Mouse (Mus musculus) midbrain, embryonic 14.5 days (tissue): ENCODE data around the gene Agap3. TPM values are rescaled to one million over a fixed set of nuclear protein-coding genes. Genes with fewer than 3 reads are reported as not detected.

ENCODE experiments used
- ATAC-seq: fragments of 200-750 bp; cut with Nextera tagmentation; 2 replicates; pipeline ENCODE4 v1.8.0; 2017; ENCODE audit warnings: moderate number of reproducible peaks, moderate library complexity; ENCODE audit not compliant: low FRiP score, low TSS enrichment
- DNase-seq: peaks from one replicate; pipeline ENCODE4 v3.0.0-alpha.2; 2015
- H3K27ac ChIP-seq: fragments of 300-500 bp; sonication (generic); replicated peaks from 2 replicates; pipeline ENCODE4 v1.5.1; 2014; ENCODE audit warnings: mild to moderate bottlenecking, low read depth, low read length, moderate library complexity
- H3K27me3 ChIP-seq: fragments of 300-500 bp; sonication (generic); 2 replicates; pipeline ENCODE4 v1.6.1; 2014; ENCODE audit warnings: low read length, control low read depth, mixed read lengths; ENCODE audit not compliant: control insufficient read depth, insufficient read depth
- H3K36me3 ChIP-seq: fragments of 300-500 bp; sonication (generic); 2 replicates; pipeline ENCODE4 v1.6.1; 2014; ENCODE audit warnings: low read length, control low read depth; ENCODE audit not compliant: control insufficient read depth, insufficient read depth
- H3K4me1 ChIP-seq: fragments of 300-500 bp; sonication (generic); 2 replicates; pipeline ENCODE4 v1.6.1; 2014; ENCODE audit warnings: mild to moderate bottlenecking, antibody characterized with exemption, low read length, control low read depth; ENCODE audit not compliant: control insufficient read depth, insufficient read depth
- H3K4me2 ChIP-seq: fragments of 300-500 bp; sonication (generic); 2 replicates; pipeline ENCODE4 v1.6.1; 2014; ENCODE audit warnings: mild to moderate bottlenecking, low read length, moderate library complexity
- H3K4me3 ChIP-seq: fragments of 300-500 bp; sonication (generic); replicated peaks from 2 replicates; pipeline ENCODE4 v1.5.1; 2014; ENCODE audit warnings: low read depth, low read length
- H3K9ac ChIP-seq: fragments of 300-500 bp; sonication (generic); replicated peaks from 2 replicates; pipeline ENCODE4 v1.6.1; 2014; ENCODE audit warnings: mild to moderate bottlenecking, low read length, moderate library complexity
- H3K9me3 ChIP-seq: fragments of 300-500 bp; sonication (generic); 2 replicates; pipeline ENCODE4 v1.6.1; 2016; ENCODE audit warnings: low read length, control low read depth, mixed read lengths; ENCODE audit not compliant: control insufficient read depth
- WGBS: fragments of 180-500 bp; shearing (Covaris S2); extraction: QIAGEN DNeasy Blood & Tissue Kit; methylation state at CpG from one replicate; pipeline ENCODE4 v1.1.7; 2014; 5-methylcytosine and 5-hydroxymethylcytosine counted together
- polyA plus RNA-seq: library from polyadenylated mRNA; unstranded; fragments of >200 nt; fragmentation: Nextera tagmentation; extraction: Ambion mirVana; gene quantifications from 2 replicates; pipeline ENCODE4 v1.2.1, GENCODE M21; 2014

Agap3 gene
- polyA plus RNA-seq, 1 experiment from 2014 or later = 65.1 TPM

DNA sequence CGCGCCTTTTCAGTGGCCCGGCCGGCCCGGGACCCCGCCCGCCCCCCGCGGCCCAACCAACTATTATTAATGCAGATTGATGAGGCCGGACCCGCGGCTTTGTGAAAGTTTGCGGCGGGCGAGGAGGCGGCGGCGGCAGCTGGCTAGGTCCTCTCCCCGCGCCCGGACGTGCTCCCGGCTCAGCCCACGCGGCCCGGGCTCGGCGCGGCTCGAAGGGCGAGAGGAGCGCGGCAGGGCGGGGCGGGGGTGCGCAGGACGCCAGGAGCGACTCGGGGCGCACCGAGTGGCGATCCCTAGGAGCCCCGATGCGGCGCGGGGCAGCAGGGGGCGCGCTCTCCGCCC lies 74.9 kb downstream of the Agap3 start, which contains the start of gene Gbx1:
Gene Gbx1 (minus strand): TSS at position 314 of the 342 bp plus-strand sequence.
- WGBS = 1% methylated on average over 49 of the region's 49 CpGs

DNA sequence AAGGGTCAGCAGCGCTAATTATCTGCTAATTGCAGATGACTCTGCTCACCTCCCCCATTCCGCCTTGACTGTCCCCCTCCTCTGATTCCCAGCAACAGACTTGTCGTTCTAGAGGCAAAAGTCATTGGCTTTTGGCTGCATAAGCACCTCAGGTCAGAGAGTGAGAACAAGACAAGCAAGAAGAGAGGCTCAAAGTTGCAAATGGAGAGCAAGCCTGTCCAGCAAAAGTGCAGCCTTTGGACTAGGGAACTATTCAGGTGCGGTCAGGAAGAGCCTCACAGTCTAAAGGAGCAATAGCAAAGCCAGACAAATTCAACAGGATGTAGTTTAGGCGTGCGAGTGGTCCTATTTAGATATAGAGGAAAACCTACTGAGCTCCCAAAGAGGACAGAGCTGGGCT lies 75.8 kb downstream of the Agap3 start:
- Histone ChIP-seq H3K4me1 (peaks cover 11% of the 10 kb centered on the region; the same call in 1 of the 2 replicates), H3K27ac (no peak overlapping the region), H3K27me3 (peaks cover 63% of the 10 kb centered on the region), H3K9ac (no peak overlapping the region), H3K4me3 (no peak overlapping the region), H3K4me2 (no peak overlapping the region), H3K36me3 (no peaks in the 10 kb centered on the region), H3K9me3 (no peaks in the 10 kb centered on the region)
- ATAC-seq (no peak), DNase-seq (no peak)
- 14% methylated on average over 6 of the region's 6 CpGs for WGBS

More for the DNA sequence above, 74.9 kb downstream of the Agap3 start, which contains the start of gene Gbx1:
- Histone ChIP-seq H3K9ac (peak within 1 kb of the TSS; percentile 45), H3K4me2 (peak within 1 kb of the TSS; percentile 90), H3K9me3 (no peaks in the 10 kb centered on the region), H3K4me3 (peak within 1 kb of the TSS; percentile 42), H3K36me3 (no peaks in the 10 kb centered on the region), H3K27ac (no peak within 1 kb of the TSS), H3K27me3 (peaks cover 71% of the 10 kb centered on the region), H3K4me1 (peaks cover 11% of the 10 kb centered on the region; the same call in 1 of the 2 replicates)
- DNase-seq (peak; percentile 51), ATAC-seq (no peak)

DNA sequence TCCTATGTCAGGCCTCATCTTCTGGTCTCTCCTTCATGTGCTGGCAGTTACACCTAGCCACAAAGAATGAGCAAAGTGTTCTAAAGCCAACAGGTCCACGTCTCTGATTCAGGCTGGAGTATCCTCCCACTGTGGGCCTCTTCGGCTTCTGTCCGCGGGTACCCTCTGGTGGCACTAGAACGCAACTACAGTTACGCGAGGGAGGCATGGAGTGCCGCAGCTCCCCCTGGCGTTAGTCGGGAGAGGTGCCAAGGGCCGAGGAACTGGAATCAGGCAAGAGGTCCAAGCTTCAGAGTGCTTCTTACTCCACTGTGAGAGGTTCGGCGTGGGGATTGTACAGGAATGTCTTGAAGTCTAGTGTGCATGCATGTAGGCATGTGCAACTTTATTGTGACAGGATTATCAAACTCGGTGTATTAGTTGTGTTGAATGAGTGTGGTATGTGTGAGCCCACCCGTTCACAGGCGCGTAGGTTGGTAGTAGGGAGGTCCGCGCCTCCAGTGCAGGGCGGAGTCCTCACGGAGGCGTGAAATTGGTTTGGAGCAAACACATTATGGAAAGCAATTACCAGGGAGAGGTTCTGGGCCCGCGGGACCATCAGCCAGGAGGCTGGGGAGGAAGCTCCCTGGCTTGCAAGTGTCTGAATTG lies 78.2 kb downstream of the Agap3 start:
- Histone ChIP-seq H3K27ac (no peak overlapping the region), H3K4me1 (peaks cover 11% of the 10 kb centered on the region; the same call in 1 of the 2 replicates), H3K9ac (no peak overlapping the region), H3K36me3 (no peaks in the 10 kb centered on the region), H3K9me3 (no peaks in the 10 kb centered on the region), H3K27me3 (peaks cover 40% of the 10 kb centered on the region), H3K4me2 (no peak overlapping the region), H3K4me3 (no peak overlapping the region)
- ATAC-seq (peak; percentile 57), DNase-seq (peak; percentile 94)
- WGBS = 22% methylated on average over 24 of the region's 24 CpGs

DNA sequence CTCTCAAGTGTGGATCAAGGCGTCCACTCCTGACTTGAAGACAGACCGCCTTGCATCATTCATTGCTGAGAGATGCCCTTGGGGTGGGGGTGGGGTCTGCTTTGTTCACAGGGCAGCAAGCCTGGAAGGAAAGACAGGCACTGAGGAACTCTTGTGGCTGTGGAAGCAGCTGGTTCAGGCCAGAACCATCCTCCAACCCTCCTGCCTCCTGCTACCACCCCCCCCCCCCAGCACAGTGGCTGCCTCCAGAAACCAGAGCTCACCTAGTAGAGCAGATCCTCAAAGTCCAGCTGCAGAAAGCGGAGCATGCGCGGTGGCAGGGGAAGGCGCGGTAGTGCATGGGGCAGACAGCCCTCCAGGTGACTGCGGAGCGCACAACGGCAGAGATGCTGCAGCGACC lies 81.4 kb downstream of the Agap3 start:
- H3K36me3 ChIP-seq = no peaks in the 10 kb centered on the region
- H3K4me2 ChIP-seq = no peak overlapping the region
- ATAC-seq = no peak
- no peaks in the 10 kb centered on the region for H3K4me1 ChIP-seq
- no peak for DNase-seq
- H3K27ac ChIP-seq = no peak overlapping the region
- H3K27me3 ChIP-seq = peaks cover 11% of the 10 kb centered on the region
- H3K9me3 ChIP-seq = no peaks in the 10 kb centered on the region
- no peak overlapping the region for H3K4me3 ChIP-seq
- WGBS = 47% methylated on average over 11 of the region's 11 CpGs
- H3K9ac ChIP-seq = no peak overlapping the region

DNA sequence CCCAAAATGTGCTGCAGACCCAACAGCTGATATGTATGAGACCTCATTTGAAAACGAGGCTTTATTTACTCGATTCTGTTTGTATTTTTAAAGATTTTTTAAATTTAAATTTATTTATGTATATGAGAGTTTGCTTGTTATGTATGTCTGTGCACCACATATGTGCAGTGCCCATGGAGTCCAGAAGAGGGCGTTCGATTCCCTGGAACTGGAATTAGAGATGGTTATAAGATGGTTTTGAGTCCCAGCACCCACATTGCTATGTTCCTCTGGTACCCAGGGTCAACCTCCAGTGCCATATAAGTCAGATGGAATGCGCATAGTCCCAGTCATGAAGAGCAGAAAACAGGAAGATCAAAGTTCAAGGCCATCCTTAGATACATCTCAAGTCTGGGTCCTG lies 82.3 kb downstream of the Agap3 start:
- ATAC-seq = no peak
- H3K27me3 ChIP-seq = peaks cover 2% of the 10 kb centered on the region; the same call in 1 of the 2 replicates
- H3K9ac ChIP-seq = no peak overlapping the region
- WGBS = 54% methylated on average over 5 of the region's 5 CpGs
- no peaks in the 10 kb centered on the region for H3K36me3 ChIP-seq
- H3K4me2 ChIP-seq = no peak overlapping the region
- no peaks in the 10 kb centered on the region for H3K9me3 ChIP-seq
- no peak overlapping the region for H3K4me3 ChIP-seq
- no peak overlapping the region for H3K27ac ChIP-seq
- no peak for DNase-seq
- no peaks in the 10 kb centered on the region for H3K4me1 ChIP-seq

DNA sequence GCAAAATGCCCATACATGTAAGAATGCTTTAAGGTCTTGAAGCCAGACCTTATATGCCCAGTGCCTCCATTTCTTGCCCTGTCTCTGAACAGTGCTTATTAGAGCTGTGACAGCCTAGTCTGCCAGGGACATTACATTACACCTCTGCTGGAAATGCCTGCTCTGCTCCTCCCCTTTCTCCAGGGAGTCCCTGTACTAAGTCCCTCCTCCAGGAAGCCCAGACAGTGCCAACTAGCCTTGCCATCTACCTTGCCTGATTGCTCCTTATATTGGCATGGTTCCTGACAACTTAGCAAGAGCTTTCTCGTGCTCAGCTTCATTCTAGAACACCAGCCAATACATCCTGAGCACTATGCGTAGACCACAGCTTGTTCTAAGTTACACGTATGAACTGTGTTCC lies 83.8 kb downstream of the Agap3 start:
- Histone ChIP-seq H3K27me3 (no peaks in the 10 kb centered on the region), H3K27ac (no peak overlapping the region), H3K36me3 (no peaks in the 10 kb centered on the region), H3K4me3 (no peak overlapping the region), H3K9ac (no peak overlapping the region), H3K4me1 (0 out of 2 replicates have a peak, but pooled peaks cover 2% of the 10 kb centered on the region), H3K9me3 (no peaks in the 10 kb centered on the region), H3K4me2 (no peak overlapping the region)
- ATAC-seq (no peak), DNase-seq (no peak)
- 80% methylated on average over 3 of the region's 3 CpGs for WGBS

DNA sequence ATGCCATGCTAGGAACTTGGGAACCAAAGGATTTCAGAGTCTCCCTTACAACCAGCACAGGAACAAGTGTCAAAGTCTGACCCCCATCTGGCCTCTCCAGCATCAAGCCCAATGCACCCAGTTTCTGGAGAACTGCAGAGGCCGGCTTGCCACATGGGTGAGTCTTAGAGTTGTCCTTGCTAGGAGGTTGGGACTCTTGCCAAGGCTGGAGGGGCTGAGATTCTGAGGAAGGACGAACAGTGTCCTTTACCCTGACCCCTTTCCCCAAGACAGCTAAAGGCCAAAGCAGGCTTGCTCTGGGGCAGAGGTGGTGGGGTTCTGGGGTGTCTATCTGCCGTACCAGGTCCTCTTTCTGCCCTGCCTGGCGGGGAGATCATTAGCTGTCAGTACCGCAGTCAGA lies 84.5 kb downstream of the Agap3 start:
- 80% methylated on average over 5 of the region's 5 CpGs for WGBS
- ATAC-seq = no peak
- Histone ChIP-seq H3K27ac (no peak overlapping the region), H3K9me3 (no peaks in the 10 kb centered on the region), H3K27me3 (no peaks in the 10 kb centered on the region), H3K4me2 (no peak overlapping the region), H3K4me3 (no peak overlapping the region), H3K36me3 (no peaks in the 10 kb centered on the region), H3K9ac (no peak overlapping the region), H3K4me1 (0 out of 2 replicates have a peak, but pooled peaks cover 2% of the 10 kb centered on the region)
- DNase-seq = no peak

DNA sequence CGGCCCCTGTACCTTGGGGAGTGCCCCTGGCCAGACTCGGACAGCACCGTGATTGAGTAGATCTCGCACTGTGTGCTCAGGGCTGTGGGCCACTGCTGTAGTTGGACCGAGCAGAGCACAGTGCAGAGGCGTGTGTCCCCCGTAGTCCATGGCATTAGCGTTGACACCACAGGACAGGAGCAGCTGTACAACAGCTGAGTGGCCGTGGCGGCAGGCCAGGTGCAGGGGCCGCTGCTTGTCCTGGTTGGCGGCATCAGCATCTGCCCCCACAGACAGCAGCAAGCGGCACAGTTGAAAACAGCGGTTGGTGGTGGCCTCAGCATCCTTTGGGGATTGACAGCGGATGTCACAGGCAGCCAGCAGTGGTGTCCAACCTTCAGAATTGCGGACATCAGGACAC lies 85.6 kb downstream of the Agap3 start:
- Histone ChIP-seq H3K9ac (no peak overlapping the region), H3K4me2 (no peak overlapping the region), H3K4me1 (0 out of 2 replicates have a peak, but pooled peaks cover 2% of the 10 kb centered on the region), H3K4me3 (no peak overlapping the region), H3K36me3 (no peaks in the 10 kb centered on the region), H3K27me3 (no peaks in the 10 kb centered on the region), H3K27ac (no peak overlapping the region), H3K9me3 (no peaks in the 10 kb centered on the region)
- ATAC-seq (no peak), DNase-seq (no peak)
- 70% methylated on average over 16 of the region's 16 CpGs for WGBS
